Mouse (Mus musculus) MEL (cell line): Measurements from ENCODE around the gene H13. TPM values are rescaled to one million over a fixed set of nuclear protein-coding genes. Genes with fewer than 3 reads are reported as not detected.
A peak's percentile ranks its signal among the peaks of the same experiment; 100 is the strongest.
"Not testable (repeated sequence)": the region's sequence is repeated elsewhere in the genome, so short reads cannot be mapped to it uniquely, and the experiment has no call there.

Experiments
- DNase-seq: peaks from one replicate; pipeline ENCODE4 v3.0.0; 2011; ENCODE audit warnings: low read depth, low spot score
- H3K27ac ChIP-seq: 2 replicates; pipeline ENCODE4 v1.5.1; 2012; ENCODE audit warnings: low read depth, mild to moderate bottlenecking, control low read depth, low read length, moderate library complexity; ENCODE audit not compliant: control insufficient read depth
- H3K27me3 ChIP-seq, 2 experiments: fragments of 150-350 bp in 1 of 2; sonication (generic) in 1 of 2; 2 replicates each; pipeline ENCODE4 v1.6.1; 2012; ENCODE audit warnings: low read length in 2 of 2, mild to moderate bottlenecking in 2 of 2, improper control_type of control experiment in 1 of 2, moderate library complexity in 1 of 2; ENCODE audit not compliant: insufficient read depth in 2 of 2, control insufficient read depth in 1 of 2
- H3K36me3 ChIP-seq, 2 experiments: 2 replicates each; pipeline ENCODE4 v1.6.1; 2012 to 2014; ENCODE audit warnings: low read length in 2 of 2, improper control_type of control experiment in 1 of 2, inconsistent platforms in 1 of 2, mild to moderate bottlenecking in 1 of 2; ENCODE audit not compliant: insufficient read depth in 2 of 2, control insufficient read depth in 1 of 2
- H3K4me1 ChIP-seq, 2 experiments: fragments of 150-350 bp in 1 of 2; sonication (generic) in 1 of 2; 2 replicates each; pipeline ENCODE4 v1.6.1; 2012; ENCODE audit warnings: low read length in 2 of 2, improper control_type of control experiment in 1 of 2, mild to moderate bottlenecking in 1 of 2; ENCODE audit not compliant: insufficient read depth in 2 of 2, control insufficient read depth in 1 of 2
- H3K4me3 ChIP-seq, 2 experiments: fragments of 150-350 bp in 1 of 2; sonication (generic) in 1 of 2; 2 replicates each; pipeline ENCODE4 v1.5.1; 2012; ENCODE audit warnings: low read depth in 2 of 2, low read length in 2 of 2, mild to moderate bottlenecking in 2 of 2, moderate library complexity in 2 of 2, control low read depth in 1 of 2, improper control_type of control experiment in 1 of 2; ENCODE audit not compliant: control insufficient read depth in 1 of 2, insufficient read depth in 1 of 2
- H3K79me2 ChIP-seq: 2 replicates; pipeline ENCODE4 v1.6.1; 2012; ENCODE audit warnings: mild to moderate bottlenecking, low read length, moderate library complexity; ENCODE audit not compliant: control insufficient read depth, poor library complexity, insufficient read depth
- H3K9ac ChIP-seq: 2 replicates; pipeline ENCODE4 v1.6.1; 2012; ENCODE audit warnings: low read depth, mild to moderate bottlenecking, control low read depth, low read length, moderate library complexity; ENCODE audit not compliant: control insufficient read depth, poor library complexity, severe bottlenecking
- H3K9me3 ChIP-seq: fragments of 150-350 bp; sonication (generic); replicated peaks from 2 replicates; pipeline ENCODE4 v1.6.1; 2012; ENCODE audit warnings: mild to moderate bottlenecking, low read length, improper control_type of control experiment, moderate library complexity; ENCODE audit not compliant: insufficient read depth
- BHLHE40 ChIP-seq: IDR thresholded peaks from 2 replicates; pipeline ENCODE4 v1.6.1; 2012; ENCODE audit warnings: low read depth, mild to moderate bottlenecking, inconsistent platforms, low read length, improper control_type of control experiment, borderline replicate concordance
- CHD1 ChIP-seq: IDR thresholded peaks from 2 replicates; pipeline ENCODE4 v1.6.1; 2012; ENCODE audit warnings: low read depth, mild to moderate bottlenecking, inconsistent platforms, low read length, improper control_type of control experiment
- CHD2 ChIP-seq: IDR thresholded peaks from 2 replicates; pipeline ENCODE4 v1.6.1; 2011; ENCODE audit warnings: low read length, improper control_type of control experiment
- CTCF ChIP-seq, 3 experiments: IDR thresholded peaks in 2 of 3; conservative IDR thresholded peaks in 1 of 3; 2 replicates each; pipeline ENCODE4 v1.5.1; 2011 to 2012; ENCODE audit warnings: low read length in 3 of 3, low read depth in 2 of 3, mild to moderate bottlenecking in 2 of 3, improper control_type of control experiment in 1 of 3, inconsistent platforms in 1 of 3, mixed read lengths in 1 of 3, moderate library complexity in 1 of 3; ENCODE audit not compliant: control insufficient read depth in 1 of 3, insufficient read depth in 1 of 3, poor library complexity in 1 of 3, severe bottlenecking in 1 of 3
- EP300 ChIP-seq, 2 experiments: IDR thresholded peaks; 2 replicates each; pipeline ENCODE4 v1.6.1; 2011; ENCODE audit warnings: improper control_type of control experiment in 2 of 2, low read length in 2 of 2, low read depth in 1 of 2, mild to moderate bottlenecking in 1 of 2
- ETS1 ChIP-seq: IDR thresholded peaks from 2 replicates; pipeline ENCODE4 v1.6.1; 2012; ENCODE audit warnings: low read depth, mild to moderate bottlenecking, inconsistent platforms, low read length, improper control_type of control experiment, moderate library complexity
- HCFC1 ChIP-seq: IDR thresholded peaks from 2 replicates; pipeline ENCODE4 v1.6.1; 2012; ENCODE audit warnings: low read depth, mild to moderate bottlenecking, inconsistent platforms, low read length, improper control_type of control experiment, moderate library complexity
- JUND ChIP-seq: IDR thresholded peaks from 2 replicates; pipeline ENCODE4 v1.6.1; 2011; ENCODE audit warnings: low read depth, mild to moderate bottlenecking, improper control_type of control experiment, low read length
- KAT2A ChIP-seq: conservative IDR thresholded peaks from 2 replicates; pipeline ENCODE4 v1.6.1; 2012; ENCODE audit warnings: low read depth, low read length, improper control_type of control experiment, inconsistent platforms
- MAFK ChIP-seq: IDR thresholded peaks from 2 replicates; pipeline ENCODE4 v1.6.1; 2011; ENCODE audit warnings: low read depth, mild to moderate bottlenecking, low read length, improper control_type of control experiment, borderline replicate concordance
- MAZ ChIP-seq: IDR thresholded peaks from 2 replicates; pipeline ENCODE4 v1.6.1; 2012; ENCODE audit warnings: low read depth, mild to moderate bottlenecking, inconsistent platforms, low read length, improper control_type of control experiment
- MEF2A ChIP-seq: IDR thresholded peaks from 2 replicates; pipeline ENCODE4 v1.6.1; 2014; ENCODE audit warnings: low read depth, mild to moderate bottlenecking, inconsistent platforms, low read length, improper control_type of control experiment; ENCODE audit not compliant: poor library complexity, insufficient replicate concordance, severe bottlenecking; ENCODE audit errors: extremely low read depth
- MXI1 ChIP-seq: IDR thresholded peaks from 2 replicates; pipeline ENCODE4 v1.6.1; 2011; ENCODE audit warnings: mild to moderate bottlenecking, low read depth, low read length, improper control_type of control experiment
- MYB ChIP-seq: IDR thresholded peaks from 2 replicates; pipeline ENCODE4 v1.6.1; 2011; ENCODE audit warnings: mild to moderate bottlenecking, low read depth, low read length, improper control_type of control experiment
- MYC ChIP-seq: IDR thresholded peaks from 2 replicates; pipeline ENCODE4 v1.6.1; 2011; ENCODE audit warnings: low read depth, mild to moderate bottlenecking, low read length, improper control_type of control experiment, moderate library complexity
- NELFE ChIP-seq: IDR thresholded peaks from 2 replicates; pipeline ENCODE4 v1.6.1; 2011; ENCODE audit warnings: low read depth, low read length, improper control_type of control experiment
- POLR2A ChIP-seq, 2 experiments: IDR thresholded peaks; 2 replicates each; pipeline ENCODE4 v1.6.1; 2011 to 2012; ENCODE audit warnings: low read length in 2 of 2, mild to moderate bottlenecking in 2 of 2, control low read depth in 1 of 2, improper control_type of control experiment in 1 of 2, low read depth in 1 of 2, moderate library complexity in 1 of 2; ENCODE audit not compliant: control insufficient read depth in 1 of 2, insufficient read depth in 1 of 2, poor library complexity in 1 of 2
- POLR2AphosphoS2 ChIP-seq: IDR thresholded peaks from 2 replicates; pipeline ENCODE4 v1.6.1; 2011; ENCODE audit warnings: low read length, improper control_type of control experiment
- POLR2AphosphoS5 ChIP-seq: IDR thresholded peaks from 2 replicates; pipeline ENCODE4 v1.6.1; 2012; ENCODE audit warnings: low read depth, borderline replicate concordance, mild to moderate bottlenecking, inconsistent platforms, low read length, moderate library complexity, mixed read lengths
- SIN3A ChIP-seq: IDR thresholded peaks from 2 replicates; pipeline ENCODE4 v1.6.1; 2012; ENCODE audit warnings: low read length, improper control_type of control experiment, inconsistent platforms
- TBP ChIP-seq: IDR thresholded peaks from 2 replicates; pipeline ENCODE4 v1.8.0; 2011; ENCODE audit warnings: low read depth, low read length, improper control_type of control experiment
- TCF12 ChIP-seq: IDR thresholded peaks from 2 replicates; pipeline ENCODE4 v1.6.1; 2014; ENCODE audit warnings: low read depth, mild to moderate bottlenecking, inconsistent platforms, low read length, improper control_type of control experiment, moderate library complexity
- UBTF ChIP-seq: IDR thresholded peaks from 2 replicates; pipeline ENCODE4 v1.6.1; 2012; ENCODE audit warnings: low read depth, mild to moderate bottlenecking, inconsistent platforms, low read length, improper control_type of control experiment, moderate library complexity, borderline replicate concordance; ENCODE audit not compliant: insufficient read depth
- USF2 ChIP-seq, 2 experiments: IDR thresholded peaks; 2 replicates each; pipeline ENCODE4 v1.6.1; 2011 to 2012; ENCODE audit warnings: improper control_type of control experiment in 2 of 2, low read length in 2 of 2, borderline replicate concordance in 1 of 2, inconsistent platforms in 1 of 2, low read depth in 1 of 2, mild to moderate bottlenecking in 1 of 2; ENCODE audit not compliant: insufficient read depth in 1 of 2
- ZC3H11A ChIP-seq: IDR thresholded peaks from 2 replicates; pipeline ENCODE4 v1.6.1; 2012; ENCODE audit warnings: low read depth, mild to moderate bottlenecking, inconsistent platforms, low read length, improper control_type of control experiment
- ZNF384 ChIP-seq: IDR thresholded peaks from 2 replicates; pipeline ENCODE4 v1.6.1; 2012; ENCODE audit warnings: low read depth, mild to moderate bottlenecking, inconsistent platforms, low read length, improper control_type of control experiment
- polyA plus RNA-seq, 2 experiments: library from polyadenylated mRNA; stranded (reverse) in 1 of 2; unstranded in 1 of 2; fragments of >175 nt in 1 of 2; fragments of >200 nt in 1 of 2; gene quantifications; 2 replicates each; pipeline versions ENCODE4 v1.2.1 to v1.2.4; 2012; ENCODE audit warnings: low replicate concordance in 2 of 2, low read depth in 1 of 2; ENCODE audit not compliant: insufficient read length in 2 of 2, insufficient read depth in 1 of 2, missing spikeins in 1 of 2
- total RNA-seq: library from RNA; depleted of rRNA; stranded (reverse); fragments of 300-350 nt; gene quantifications from 2 replicates; pipeline ENCODE4 v1.2.3, GENCODE M21; 2012

H13 gene
- total and polyA plus RNA-seq, 3 experiments = 82.7 to 421 (median 139) TPM

DNA sequence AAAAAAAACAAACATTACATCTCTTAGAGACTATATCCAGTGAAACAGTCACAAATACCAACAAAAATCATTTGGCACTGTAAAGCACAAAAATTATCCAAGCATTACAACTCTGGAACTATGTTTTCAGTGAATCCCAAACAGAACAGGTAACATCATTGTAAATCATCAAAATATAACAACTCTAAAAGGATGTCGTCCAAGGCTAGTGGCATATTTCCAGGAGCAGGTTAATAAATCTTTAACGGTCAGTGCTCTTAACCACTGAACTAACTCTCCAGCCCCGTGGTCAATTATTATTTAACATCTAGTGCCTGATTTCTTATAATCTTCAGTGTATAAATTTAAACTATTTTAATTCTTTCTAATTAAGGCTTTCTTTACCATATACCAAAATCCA is 3.1 kb upstream of the H13 start:
- H3K9me3 ChIP-seq, H3K4me1 ChIP-seq, DNase-seq, H3K9ac ChIP-seq, H3K4me3 ChIP-seq, H3K27ac ChIP-seq, H3K36me3 ChIP-seq: not testable (repeated sequence)
- Histone ChIP-seq H3K79me2 (peaks cover 19% of the 10 kb centered on the region), H3K27me3 (peaks cover 8 to 13% of the 10 kb centered on the region in 2 experiments; a peak in 3 of 4 replicates)

DNA sequence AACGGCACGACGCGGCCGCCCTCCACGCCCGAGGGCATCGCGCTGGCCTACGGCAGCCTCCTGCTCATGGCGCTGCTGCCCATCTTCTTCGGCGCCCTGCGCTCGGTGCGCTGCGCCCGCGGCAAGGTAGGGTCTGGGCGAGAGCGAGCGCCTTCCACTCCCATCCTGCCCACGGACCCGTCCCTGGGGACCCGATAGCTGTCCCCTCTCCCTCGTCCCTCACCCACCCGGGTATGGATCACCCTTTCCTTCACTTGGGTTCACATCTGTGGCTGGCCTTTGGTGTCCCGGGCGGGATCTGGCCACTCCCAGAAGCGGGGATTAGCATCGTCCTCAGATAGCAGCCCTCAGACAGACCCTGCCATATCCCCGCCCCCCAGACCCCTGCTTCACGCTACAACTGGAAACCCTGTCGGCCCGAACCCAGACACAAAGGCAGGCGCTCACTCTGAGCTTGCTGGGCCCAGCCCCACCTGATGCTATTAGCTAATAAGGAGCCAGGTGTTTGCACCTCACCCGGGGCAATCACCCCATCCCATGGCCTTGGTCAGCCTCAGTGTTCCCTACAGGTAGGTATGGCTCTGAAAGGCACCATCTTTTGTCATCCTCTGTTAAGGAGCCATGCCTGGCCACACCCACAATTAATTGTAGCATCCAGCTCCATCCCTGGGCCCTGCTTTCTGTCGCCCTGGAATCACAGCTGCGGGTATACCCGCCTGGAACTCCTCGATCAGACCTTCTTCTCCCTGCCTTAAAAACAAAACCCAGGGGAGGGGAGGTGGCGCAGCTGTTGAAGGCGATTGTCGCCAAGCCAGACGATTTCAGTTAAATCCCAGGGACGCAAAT is 601 bp downstream of the H13 start:
- H3K9ac ChIP-seq = peak overlapping the region; percentile 84
- TF ChIP-seq KAT2A (no peak), ZNF384 (no peak), POLR2AphosphoS2 (no peak), MYC (0 out of 2 replicates have a peak, but pooled peaks have one; percentile 10), USF2 (IDR thresholded peaks at IDR 0.05; ENCODE audit: borderline replicate concordance in 1 of 2, insufficient read depth in 1 of 2, low read depth in 1 of 2, low read length in 2 of 2) (no peak), CHD2 (no peak), UBTF (no peak), POLR2AphosphoS5 (0 out of 2 replicates have a peak, but pooled peaks have one; percentile 1), MAZ (no peak), TCF12 (no peak), MYB (no peak), JUND (no peak), NELFE (no peak), SIN3A (peak; percentile 51; the same call in 1 of the 2 replicates), MAFK (no peak), POLR2A (IDR thresholded peaks at IDR 0.05; ENCODE audit: control insufficient read depth in 1 of 2, insufficient read depth in 1 of 2, low read depth in 1 of 2, low read length in 2 of 2, poor library complexity in 1 of 2) (peak; percentile 6 to 34; a peak in 1 of 4 replicates), TBP (no peak), CTCF (IDR thresholded peaks at IDR 0.05 in 2 of 3, conservative IDR thresholded peaks at IDR 0.05 in 1 of 3; ENCODE audit: control insufficient read depth in 1 of 3, insufficient read depth in 1 of 3, low read depth in 2 of 3, low read length in 3 of 3, poor library complexity in 1 of 3, severe bottlenecking in 1 of 3) (no peak), MEF2A (no peak), HCFC1 (peak; percentile 13; the same call in 1 of the 2 replicates), EP300 (IDR thresholded peaks at IDR 0.05; ENCODE audit: low read depth in 1 of 2, low read length in 2 of 2) (peak in 1 of 2 experiments; percentile 23; a peak in 1 of 4 replicates), ETS1 (0 out of 2 replicates have a peak, but pooled peaks have one; percentile 19), CHD1 (no peak), MXI1 (peak; percentile 16), ZC3H11A (no peak), BHLHE40 (no peak)
- TF ChIP-seq, all 39 proteins: peak for 8
- peak overlapping the region; percentile 81 to 88 for H3K4me3 ChIP-seq
- no peaks in the 10 kb centered on the region for H3K9me3 ChIP-seq
- H3K36me3 ChIP-seq = peaks cover 0 to 9% of the 10 kb centered on the region in 2 experiments; a peak in 2 of 4 replicates
- DNase-seq = peak; percentile 56
- H3K27ac ChIP-seq = peak overlapping the region; percentile 40
- H3K27me3 ChIP-seq = peaks cover 5 to 7% of the 10 kb centered on the region in 2 experiments; a peak in 3 of 4 replicates
- peaks cover 35% of the 10 kb centered on the region for H3K79me2 ChIP-seq
- peaks cover 5 to 18% of the 10 kb centered on the region in 2 experiments for H3K4me1 ChIP-seq
